Mouse (Mus musculus): ENCODE results near the gene Tbx20. TPM values are rescaled to one million over a fixed set of nuclear protein-coding genes. Genes with fewer than 3 reads are reported as not detected.

The Tbx20 gene
- polyA plus RNA-seq (2014; fragmentation: Nextera tagmentation; extraction: Ambion mirVana), result 0.05 TPM in 1 of 2 replicates, not detected in the other

GRCm38 (mm10) chr9:24774160-24774969 is at the start of gene Tbx20:
Gene Tbx20 (minus strand): TSS chr9:24774303.
- Histone ChIP-seq H3K4me1 (ENCODE audit: control insufficient read depth, insufficient read depth, low read length) (no peaks in the 10 kb centered on the region), H3K4me2 (ENCODE audit: low read length) (peak within 1 kb of the TSS; percentile 42), H3K36me3 (ENCODE audit: control insufficient read depth, insufficient read depth, low read length) (no peaks in the 10 kb centered on the region), H3K9ac (replicated peaks; ENCODE audit: low read length) (no peak within 1 kb of the TSS), H3K9me3 (ENCODE audit: control insufficient read depth, low read length) (no peaks in the 10 kb centered on the region), H3K27ac (replicated peaks; ENCODE audit: low read depth, low read length) (no peak within 1 kb of the TSS), H3K4me3 (replicated peaks; ENCODE audit: low read depth, low read length) (peak within 1 kb of the TSS; percentile 23), H3K27me3 (ENCODE audit: control insufficient read depth, insufficient read depth, low read length) (peaks cover 94% of the 10 kb centered on the region)
- under 1% methylated on average over 39 of the region's 40 CpGs for WGBS
- DNase-seq, result peak; percentile 68
- peak; percentile 67; the same call in 1 of the 2 replicates for ATAC-seq (ENCODE audit: low FRiP score, low TSS enrichment)

GRCm38 (mm10) chr9:24818511-24818910 is 44.4 kb upstream of the Tbx20 start:
- Histone ChIP-seq H3K4me1 (ENCODE audit: control insufficient read depth, insufficient read depth, low read length) (no peaks in the 10 kb centered on the region), H3K9me3 (ENCODE audit: control insufficient read depth, low read length) (no peaks in the 10 kb centered on the region), H3K36me3 (ENCODE audit: control insufficient read depth, insufficient read depth, low read length) (no peaks in the 10 kb centered on the region), H3K9ac (replicated peaks; ENCODE audit: low read length) (no peak overlapping the region), H3K27me3 (ENCODE audit: control insufficient read depth, insufficient read depth, low read length) (no peaks in the 10 kb centered on the region), H3K4me3 (replicated peaks; ENCODE audit: low read depth, low read length) (no peak overlapping the region), H3K4me2 (ENCODE audit: low read length) (no peak overlapping the region), H3K27ac (replicated peaks; ENCODE audit: low read depth, low read length) (no peak overlapping the region)
- ATAC-seq (ENCODE audit: low FRiP score, low TSS enrichment) (no peak), DNase-seq (no peak)
- 68% methylated on average over 3 of the region's 3 CpGs for WGBS

DNA sequence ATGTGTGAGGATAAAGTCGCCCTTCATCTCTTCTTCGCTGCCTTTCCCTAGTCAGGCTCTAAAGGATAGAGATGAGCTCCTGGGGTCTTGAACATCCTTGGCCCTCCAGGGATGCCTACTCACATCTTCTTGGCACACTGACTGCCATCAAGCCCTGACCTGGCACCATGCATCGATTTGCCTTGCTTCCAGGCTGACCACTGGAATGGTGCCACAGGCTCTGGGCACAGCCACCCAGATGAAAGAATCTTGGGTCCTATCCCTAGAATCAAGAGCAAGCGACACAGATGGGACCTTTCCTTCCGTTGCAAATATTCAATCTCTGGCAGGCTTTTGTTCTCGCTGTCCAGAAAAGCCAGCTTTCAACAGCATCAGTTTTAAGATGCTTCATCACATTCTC is 38.4 kb upstream of the Tbx20 start:
- H3K27me3 ChIP-seq (ENCODE audit: control insufficient read depth, insufficient read depth, low read length), result no peaks in the 10 kb centered on the region
- no peak overlapping the region for H3K9ac ChIP-seq (replicated peaks; ENCODE audit: low read length)
- no peaks in the 10 kb centered on the region for H3K36me3 ChIP-seq (ENCODE audit: control insufficient read depth, insufficient read depth, low read length)
- no peaks in the 10 kb centered on the region for H3K9me3 ChIP-seq (ENCODE audit: control insufficient read depth, low read length)
- ATAC-seq (ENCODE audit: low FRiP score, low TSS enrichment) (no peak), DNase-seq (no peak)
- H3K4me2 ChIP-seq (ENCODE audit: low read length), result no peak overlapping the region
- H3K4me1 ChIP-seq (ENCODE audit: control insufficient read depth, insufficient read depth, low read length), result no peaks in the 10 kb centered on the region
- 91% methylated on average over 6 of the region's 6 CpGs for WGBS
- no peak overlapping the region for H3K4me3 ChIP-seq (replicated peaks; ENCODE audit: low read depth, low read length)
- no peak overlapping the region for H3K27ac ChIP-seq (replicated peaks; ENCODE audit: low read depth, low read length)

DNA sequence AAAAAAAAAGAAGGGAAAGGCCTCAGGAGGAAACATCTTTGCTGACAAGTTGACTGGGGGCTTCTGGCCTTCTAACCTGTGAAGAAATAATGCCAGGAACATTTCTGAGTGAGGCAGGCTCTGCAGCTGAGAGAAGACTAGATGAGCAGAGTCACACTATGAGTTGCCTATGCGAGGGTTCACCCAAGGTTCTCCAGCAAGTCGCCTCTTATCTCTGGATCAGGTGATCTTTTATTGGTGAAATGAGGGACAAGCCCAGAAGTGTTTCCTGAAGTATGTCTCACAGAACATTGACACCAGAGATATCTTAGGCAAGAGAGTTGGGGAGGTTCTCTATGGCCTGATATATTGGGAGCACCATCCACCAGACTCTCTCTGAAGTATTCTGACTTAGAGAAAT is 18.0 kb upstream of the Tbx20 start:
- Histone ChIP-seq H3K27me3 (ENCODE audit: control insufficient read depth, insufficient read depth, low read length) (no peaks in the 10 kb centered on the region), H3K4me3 (replicated peaks; ENCODE audit: low read depth, low read length) (no peak overlapping the region), H3K27ac (replicated peaks; ENCODE audit: low read depth, low read length) (no peak overlapping the region), H3K36me3 (ENCODE audit: control insufficient read depth, insufficient read depth, low read length) (no peaks in the 10 kb centered on the region), H3K4me1 (ENCODE audit: control insufficient read depth, insufficient read depth, low read length) (no peaks in the 10 kb centered on the region), H3K4me2 (ENCODE audit: low read length) (no peak overlapping the region), H3K9ac (replicated peaks; ENCODE audit: low read length) (no peak overlapping the region), H3K9me3 (ENCODE audit: control insufficient read depth, low read length) (no peaks in the 10 kb centered on the region)
- DNase-seq (no peak), ATAC-seq (ENCODE audit: low FRiP score, low TSS enrichment) (no peak)
- 94% methylated on average over 2 of the region's 2 CpGs for WGBS

DNA sequence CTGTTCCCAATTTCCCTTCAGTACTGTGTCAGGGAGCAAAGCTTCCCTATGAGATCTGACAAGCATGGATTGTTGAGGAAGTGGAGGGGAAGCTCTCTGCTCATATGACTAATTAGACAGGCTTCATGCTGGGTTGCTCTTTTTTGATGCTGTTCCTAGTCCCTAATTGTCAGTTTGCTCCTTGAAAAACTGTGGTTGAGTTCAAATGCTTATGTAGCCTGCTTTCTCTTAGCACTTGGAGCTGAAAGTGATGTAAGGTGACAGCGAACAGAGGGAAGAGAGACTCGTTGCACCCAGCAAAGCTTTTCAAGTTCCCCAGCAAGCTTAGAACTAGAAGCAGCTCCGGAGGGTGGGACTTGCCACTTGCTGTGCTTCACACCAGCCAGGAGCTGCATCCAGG is 15.3 kb upstream of the Tbx20 start:
- Histone ChIP-seq H3K9ac (replicated peaks; ENCODE audit: low read length) (no peak overlapping the region), H3K27ac (replicated peaks; ENCODE audit: low read depth, low read length) (no peak overlapping the region), H3K9me3 (ENCODE audit: control insufficient read depth, low read length) (no peaks in the 10 kb centered on the region), H3K4me3 (replicated peaks; ENCODE audit: low read depth, low read length) (no peak overlapping the region), H3K4me1 (ENCODE audit: control insufficient read depth, insufficient read depth, low read length) (no peaks in the 10 kb centered on the region), H3K4me2 (ENCODE audit: low read length) (no peak overlapping the region), H3K36me3 (ENCODE audit: control insufficient read depth, insufficient read depth, low read length) (no peaks in the 10 kb centered on the region), H3K27me3 (ENCODE audit: control insufficient read depth, insufficient read depth, low read length) (no peaks in the 10 kb centered on the region)
- ATAC-seq (ENCODE audit: low FRiP score, low TSS enrichment), result no peak
- 66% methylated on average over 3 of the region's 3 CpGs for WGBS
- no peak for DNase-seq

DNA sequence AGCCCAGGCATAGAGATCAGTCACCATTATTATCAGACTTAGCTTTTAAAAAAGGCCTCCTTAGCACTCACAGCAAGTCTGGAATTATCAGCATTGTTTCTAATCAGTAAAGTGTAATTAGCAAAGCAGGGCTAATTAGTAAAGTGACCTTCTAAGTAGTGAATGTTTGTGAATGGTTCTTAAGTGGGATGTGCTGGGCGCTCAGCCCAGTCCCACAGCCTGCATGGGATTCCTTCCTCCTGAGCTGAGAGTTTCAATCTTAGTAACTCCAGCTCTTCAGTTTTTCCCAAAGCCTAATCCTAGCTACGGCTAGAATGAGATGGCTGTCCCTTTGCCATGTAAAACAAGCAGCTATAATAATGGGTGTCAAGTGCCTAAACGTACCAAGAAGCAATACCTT is 8.2 kb upstream of the Tbx20 start:
- ATAC-seq (ENCODE audit: low FRiP score, low TSS enrichment), result no peak
- H3K27me3 ChIP-seq (ENCODE audit: control insufficient read depth, insufficient read depth, low read length), result peaks cover 50% of the 10 kb centered on the region
- H3K36me3 ChIP-seq (ENCODE audit: control insufficient read depth, insufficient read depth, low read length), result no peaks in the 10 kb centered on the region
- DNase-seq, result no peak
- no peak overlapping the region for H3K4me2 ChIP-seq (ENCODE audit: low read length)
- H3K9me3 ChIP-seq (ENCODE audit: control insufficient read depth, low read length), result no peaks in the 10 kb centered on the region
- no peak overlapping the region for H3K4me3 ChIP-seq (replicated peaks; ENCODE audit: low read depth, low read length)
- 24% methylated on average over 3 of the region's 3 CpGs for WGBS
- no peak overlapping the region for H3K27ac ChIP-seq (replicated peaks; ENCODE audit: low read depth, low read length)
- H3K9ac ChIP-seq (replicated peaks; ENCODE audit: low read length), result no peak overlapping the region
- H3K4me1 ChIP-seq (ENCODE audit: control insufficient read depth, insufficient read depth, low read length), result peaks cover 5% of the 10 kb centered on the region

DNA sequence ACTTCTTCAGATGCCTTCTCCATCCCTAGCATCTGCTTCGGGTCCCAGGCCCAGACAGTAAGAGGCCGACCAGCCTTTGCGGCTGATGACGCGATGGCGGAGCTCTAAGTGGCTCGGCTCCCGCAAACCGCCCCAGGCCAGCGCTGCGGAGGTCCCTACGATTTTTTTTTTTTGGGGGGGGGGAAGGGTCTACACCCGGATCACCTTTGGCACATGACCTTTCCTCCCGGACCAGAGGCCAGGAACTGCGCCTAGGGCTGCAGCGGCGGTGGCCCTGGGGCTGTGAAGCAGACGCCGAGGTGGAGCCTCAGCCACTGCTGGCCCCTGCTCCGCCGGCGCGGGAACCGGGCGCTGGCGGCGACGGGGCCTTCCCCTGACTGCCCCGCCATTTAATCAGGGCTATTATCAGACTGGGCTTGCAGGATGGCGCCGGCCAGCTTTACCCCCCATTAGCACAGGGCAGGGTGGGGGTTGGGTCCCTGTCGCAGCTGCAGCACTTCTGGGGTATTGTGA is 6.9 kb upstream of the Tbx20 start:
- H3K4me1 ChIP-seq (ENCODE audit: control insufficient read depth, insufficient read depth, low read length), result peaks cover 5% of the 10 kb centered on the region

GRCm38 (mm10) chr9:24780391-24780928 is 6.4 kb upstream of the Tbx20 start:
- H3K36me3 ChIP-seq (ENCODE audit: control insufficient read depth, insufficient read depth, low read length), result no peaks in the 10 kb centered on the region
- ATAC-seq (ENCODE audit: low FRiP score, low TSS enrichment) (peak; percentile 25; the same call in 1 of the 2 replicates), DNase-seq (peak; percentile 42)
- H3K27ac ChIP-seq (replicated peaks; ENCODE audit: low read depth, low read length), result no peak overlapping the region
- H3K9ac ChIP-seq (replicated peaks; ENCODE audit: low read length), result no peak overlapping the region; the same call in 1 of the 2 replicates
- H3K9me3 ChIP-seq (ENCODE audit: control insufficient read depth, low read length), result no peaks in the 10 kb centered on the region
- peak overlapping the region; percentile 59 for H3K4me2 ChIP-seq (ENCODE audit: low read length)
- 2% methylated on average over 20 of the region's 22 CpGs for WGBS
- H3K27me3 ChIP-seq (ENCODE audit: control insufficient read depth, insufficient read depth, low read length), result peaks cover 68% of the 10 kb centered on the region
- H3K4me1 ChIP-seq (ENCODE audit: control insufficient read depth, insufficient read depth, low read length), result peaks cover 5% of the 10 kb centered on the region
- peak overlapping the region; percentile 33 for H3K4me3 ChIP-seq (replicated peaks; ENCODE audit: low read depth, low read length)

More for the DNA sequence above, 6.9 kb upstream of the Tbx20 start:
- WGBS, result under 1% methylated on average over 32 of the region's 32 CpGs
- Histone ChIP-seq H3K4me2 (ENCODE audit: low read length) (peak overlapping the region; percentile 59), H3K4me3 (replicated peaks; ENCODE audit: low read depth, low read length) (peak overlapping the region; percentile 33), H3K27ac (replicated peaks; ENCODE audit: low read depth, low read length) (no peak overlapping the region), H3K9me3 (ENCODE audit: control insufficient read depth, low read length) (no peaks in the 10 kb centered on the region), H3K27me3 (ENCODE audit: control insufficient read depth, insufficient read depth, low read length) (peaks cover 63% of the 10 kb centered on the region), H3K9ac (replicated peaks; ENCODE audit: low read length) (no peak overlapping the region; the same call in 1 of the 2 replicates), H3K36me3 (ENCODE audit: control insufficient read depth, insufficient read depth, low read length) (no peaks in the 10 kb centered on the region)
- ATAC-seq (ENCODE audit: low FRiP score, low TSS enrichment) (peak; percentile 72), DNase-seq (peak; percentile 62)
